Mouse (Mus musculus) hindbrain, embryonic 11.5 days (tissue): ENCODE measurements around the gene Gas7. TPM values are rescaled to one million over a fixed set of nuclear protein-coding genes. Genes with fewer than 3 reads are reported as not detected.

Source experiments
- ATAC-seq: fragments of 200-750 bp; cut with Nextera tagmentation; 2 replicates; pipeline ENCODE4 v1.8.0; 2017; ENCODE audit warnings: mild to moderate bottlenecking, moderate TSS enrichment, moderate library complexity; ENCODE audit not compliant: low FRiP score
- DNase-seq: peaks from one replicate; pipeline ENCODE4 v3.0.0-alpha.2; 2015; ENCODE audit warnings: low spot score
- H3K27ac ChIP-seq: fragments of 300-500 bp; sonication (generic); 2 replicates; pipeline ENCODE4 v1.5.1; 2014; ENCODE audit warnings: mild to moderate bottlenecking, low read depth, low read length
- H3K27me3 ChIP-seq: fragments of 300-500 bp; sonication (generic); 2 replicates; pipeline ENCODE4 v1.6.1; 2014; ENCODE audit warnings: mild to moderate bottlenecking, low read length, moderate library complexity, mixed read lengths; ENCODE audit not compliant: control insufficient read depth, insufficient read depth
- H3K36me3 ChIP-seq: fragments of 300-500 bp; sonication (generic); 2 replicates; pipeline ENCODE4 v1.6.1; 2014; ENCODE audit warnings: mild to moderate bottlenecking, low read length, moderate library complexity, mixed read lengths; ENCODE audit not compliant: control insufficient read depth, insufficient read depth
- H3K4me1 ChIP-seq: fragments of 300-500 bp; sonication (generic); replicated peaks from 2 replicates; pipeline ENCODE4 v1.6.1; 2014; ENCODE audit warnings: low read length, mixed read lengths; ENCODE audit not compliant: control insufficient read depth, insufficient read depth
- H3K4me2 ChIP-seq: fragments of 300-500 bp; sonication (generic); replicated peaks from 2 replicates; pipeline ENCODE4 v1.6.1; 2014; ENCODE audit warnings: mild to moderate bottlenecking, low read depth, low read length
- H3K4me3 ChIP-seq: fragments of 300-500 bp; sonication (generic); 2 replicates; pipeline ENCODE4 v1.5.1; 2014; ENCODE audit warnings: low read depth, low read length
- H3K9ac ChIP-seq: fragments of 300-500 bp; sonication (generic); 2 replicates; pipeline ENCODE4 v1.6.1; 2014; ENCODE audit warnings: low read depth, low read length
- H3K9me3 ChIP-seq: fragments of 300-500 bp; sonication (generic); 2 replicates; pipeline ENCODE4 v1.6.1; 2016; ENCODE audit warnings: low read length; ENCODE audit not compliant: control insufficient read depth
- whole genome bisulfite sequencing: fragments of 180-500 bp; shearing (Covaris S2); extraction: QIAGEN DNeasy Blood & Tissue Kit; methylation state at CpG from one replicate; pipeline ENCODE4 v1.1.7; 2014; 5-methylcytosine and 5-hydroxymethylcytosine counted together
- polyA plus RNA-seq: library from polyadenylated mRNA; unstranded; fragments of >200 nt; fragmentation: Nextera tagmentation; extraction: Ambion mirVana; gene quantifications from 2 replicates; pipeline ENCODE4 v1.2.1, GENCODE M21; 2014

The Gas7 gene
- polyA plus RNA-seq, 1 experiment from 2014 or later = 4.2 TPM

GRCm38 (mm10) chr11:67509219-67509876 is 54.1 kb downstream of the Gas7 start:
- H3K4me2 ChIP-seq = no peak overlapping the region
- no peaks in the 10 kb centered on the region for H3K27me3 ChIP-seq
- H3K4me1 ChIP-seq = no peaks in the 10 kb centered on the region
- H3K4me3 ChIP-seq = no peak overlapping the region
- DNase-seq (no peak), ATAC-seq (no peak)
- no peaks in the 10 kb centered on the region for H3K36me3 ChIP-seq
- no peaks in the 10 kb centered on the region for H3K9me3 ChIP-seq
- WGBS = 77% methylated on average over 1 of the region's 1 CpGs
- no peak overlapping the region for H3K9ac ChIP-seq
- H3K27ac ChIP-seq = no peak overlapping the region

DNA sequence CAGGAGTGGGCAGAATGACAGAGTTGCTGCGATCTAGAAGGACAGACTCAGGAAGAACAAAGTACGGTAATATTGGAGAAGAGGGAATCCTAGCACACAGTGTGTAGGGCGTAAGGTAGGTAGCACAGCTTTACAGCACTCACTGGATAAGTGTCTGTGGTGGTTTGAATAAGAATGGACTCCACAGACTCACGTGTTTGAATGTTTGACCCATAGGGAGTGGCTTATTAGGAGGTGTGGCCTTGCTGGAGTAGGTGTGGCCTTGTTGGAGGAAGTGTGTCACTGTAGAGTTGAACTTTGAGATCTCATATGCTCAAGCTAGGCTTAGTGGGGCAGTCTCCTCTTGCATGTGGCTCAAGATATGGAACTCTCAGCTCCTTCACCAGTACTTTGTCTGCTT is 55.6 kb downstream of the Gas7 start:
- Histone ChIP-seq H3K4me3 (no peak overlapping the region), H3K36me3 (no peaks in the 10 kb centered on the region), H3K4me2 (no peak overlapping the region), H3K27ac (no peak overlapping the region), H3K4me1 (no peaks in the 10 kb centered on the region), H3K9ac (no peak overlapping the region), H3K9me3 (no peaks in the 10 kb centered on the region), H3K27me3 (no peaks in the 10 kb centered on the region)
- WGBS = 91% methylated on average over 4 of the region's 4 CpGs
- ATAC-seq (no peak), DNase-seq (no peak)

DNA sequence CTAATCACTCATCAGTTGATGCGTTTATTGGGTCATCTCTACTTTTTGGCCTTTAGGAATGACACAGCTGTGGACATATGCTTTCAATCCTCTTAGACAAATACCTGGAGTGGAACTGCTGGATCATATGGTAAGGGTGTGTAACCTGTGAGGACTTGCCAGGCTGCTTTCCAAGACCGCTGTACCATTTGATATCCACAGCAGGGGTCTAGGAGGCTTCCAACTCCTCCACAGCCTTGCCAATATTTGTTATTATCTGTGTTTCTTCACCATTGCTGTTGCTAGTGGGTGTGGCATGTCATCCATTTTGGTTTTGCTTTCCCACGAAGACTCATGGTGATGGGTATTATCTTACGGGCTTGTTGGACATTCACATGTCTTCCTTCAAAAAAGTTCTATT is 57.8 kb downstream of the Gas7 start:
- ATAC-seq (no peak), DNase-seq (no peak)
- whole genome bisulfite sequencing = 90% methylated on average over 4 of the region's 4 CpGs
- Histone ChIP-seq H3K9ac (no peak overlapping the region), H3K4me2 (no peak overlapping the region), H3K4me1 (no peaks in the 10 kb centered on the region), H3K9me3 (0 out of 2 replicates have a peak, but pooled peaks cover 2% of the 10 kb centered on the region), H3K36me3 (no peaks in the 10 kb centered on the region), H3K27ac (no peak overlapping the region), H3K4me3 (no peak overlapping the region), H3K27me3 (no peaks in the 10 kb centered on the region)

GRCm38 (mm10) chr11:67514401-67514800 is 59.2 kb downstream of the Gas7 start:
- 0 out of 2 replicates have a peak, but pooled peaks cover 2% of the 10 kb centered on the region for H3K9me3 ChIP-seq
- H3K36me3 ChIP-seq = no peaks in the 10 kb centered on the region
- 90% methylated on average over 8 of the region's 8 CpGs for WGBS
- H3K9ac ChIP-seq = no peak overlapping the region
- H3K27ac ChIP-seq = no peak overlapping the region
- H3K4me1 ChIP-seq = no peaks in the 10 kb centered on the region
- H3K27me3 ChIP-seq = no peaks in the 10 kb centered on the region
- no peak overlapping the region for H3K4me2 ChIP-seq
- ATAC-seq (no peak), DNase-seq (no peak)
- no peak overlapping the region for H3K4me3 ChIP-seq

- no peaks in the 10 kb centered on the region for H3K4me1 ChIP-seq
- 0 out of 2 replicates have a peak, but pooled peaks cover 2% of the 10 kb centered on the region for H3K9me3 ChIP-seq
- H3K4me3 ChIP-seq = no peak overlapping the region
- no peak overlapping the region for H3K4me2 ChIP-seq
- H3K36me3 ChIP-seq = no peaks in the 10 kb centered on the region
- no peak for DNase-seq
- no peak for ATAC-seq
- H3K9ac ChIP-seq = no peak overlapping the region
- WGBS = 46% methylated on average over 5 of the region's 5 CpGs
- H3K27ac ChIP-seq = no peak overlapping the region
- no peaks in the 10 kb centered on the region for H3K27me3 ChIP-seq
These were observed 60.0 kb downstream of the Gas7 start for GRCm38 (mm10) chr11:67515020-67515911.

GRCm38 (mm10) chr11:67515912-67516305 is 60.7 kb downstream of the Gas7 start:
- no peak for ATAC-seq

DNA sequence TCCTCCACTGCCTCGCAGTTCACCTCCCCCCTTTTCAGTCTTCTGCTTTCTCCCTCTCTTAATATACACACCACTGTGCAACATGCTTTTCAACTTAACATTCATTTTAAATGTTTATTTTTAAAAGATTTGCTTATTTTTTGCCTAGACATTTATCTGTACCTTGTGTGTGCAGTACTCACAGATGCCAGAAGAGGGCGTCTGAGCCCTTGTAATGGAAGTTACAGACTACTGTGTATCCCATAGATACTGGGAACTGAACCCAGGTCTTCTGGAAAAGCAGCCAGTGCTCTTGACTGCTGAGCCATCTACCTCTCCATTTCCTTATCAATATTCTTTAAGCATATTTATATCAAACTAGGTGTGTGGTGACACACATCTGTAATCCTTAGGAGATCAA is 62.5 kb downstream of the Gas7 start:
- H3K9ac ChIP-seq = no peak overlapping the region

More at GRCm38 (mm10) chr11:67515912-67516305, 60.7 kb downstream of the Gas7 start:
- no peaks in the 10 kb centered on the region for H3K4me1 ChIP-seq
- H3K9me3 ChIP-seq = 0 out of 2 replicates have a peak, but pooled peaks cover 2% of the 10 kb centered on the region
- H3K4me3 ChIP-seq = no peak overlapping the region
- DNase-seq = no peak
- H3K27me3 ChIP-seq = no peaks in the 10 kb centered on the region
- no peak overlapping the region for H3K4me2 ChIP-seq
- H3K9ac ChIP-seq = no peak overlapping the region
- 69% methylated on average over 3 of the region's 3 CpGs for WGBS
- H3K27ac ChIP-seq = no peak overlapping the region
- no peaks in the 10 kb centered on the region for H3K36me3 ChIP-seq

DNA sequence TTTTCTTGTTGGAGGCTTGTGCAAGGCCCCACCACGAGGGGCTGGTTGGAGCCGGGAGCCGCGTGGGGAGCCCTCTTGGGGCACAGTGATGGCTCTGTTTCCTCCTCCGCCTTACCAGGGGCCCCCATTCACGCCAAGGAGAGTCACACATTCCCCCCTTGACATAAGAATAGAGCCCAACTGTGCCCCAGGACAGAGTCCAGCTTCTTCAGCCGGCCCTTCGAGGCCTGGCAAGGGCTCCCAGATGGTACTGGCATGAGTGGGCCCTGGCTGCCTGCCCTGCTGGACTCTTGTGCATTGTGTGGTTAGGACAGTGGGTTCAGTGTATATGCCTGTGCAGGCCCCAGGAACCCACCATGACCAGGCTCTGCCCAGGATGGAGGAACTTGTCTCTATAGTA is 63.7 kb downstream of the Gas7 start:
- WGBS = 88% methylated on average over 8 of the region's 8 CpGs
- H3K9me3 ChIP-seq = 0 out of 2 replicates have a peak, but pooled peaks cover 2% of the 10 kb centered on the region
- H3K4me1 ChIP-seq = no peaks in the 10 kb centered on the region
- H3K4me2 ChIP-seq = no peak overlapping the region
- no peak overlapping the region for H3K4me3 ChIP-seq
- H3K27me3 ChIP-seq = no peaks in the 10 kb centered on the region
- H3K27ac ChIP-seq = no peak overlapping the region
- H3K9ac ChIP-seq = no peak overlapping the region
- DNase-seq (no peak), ATAC-seq (no peak)
- no peaks in the 10 kb centered on the region for H3K36me3 ChIP-seq

More for the DNA sequence above, 62.5 kb downstream of the Gas7 start:
- ATAC-seq (no peak), DNase-seq (no peak)
- Histone ChIP-seq H3K27ac (no peak overlapping the region), H3K4me1 (no peaks in the 10 kb centered on the region), H3K36me3 (no peaks in the 10 kb centered on the region), H3K27me3 (no peaks in the 10 kb centered on the region), H3K4me3 (no peak overlapping the region), H3K4me2 (no peak overlapping the region), H3K9me3 (0 out of 2 replicates have a peak, but pooled peaks cover 2% of the 10 kb centered on the region)
- 77% methylated on average over 2 of the region's 2 CpGs for WGBS
